Mouse (Mus musculus) heart, postnatal 0 days (tissue): Measurements from ENCODE around the gene Patz1.

ENCODE experiments used
- CTCF ChIP-seq: IDR thresholded peaks from 2 replicates; pipeline ENCODE4 v1.5.1; 2016; ENCODE audit warnings: antibody characterized with exemption, control low read depth, low read depth
- EP300 ChIP-seq: IDR thresholded peaks from 2 replicates; pipeline ENCODE4 v1.6.1; 2016; ENCODE audit warnings: antibody characterized with exemption, low read depth

GRCm38 (mm10) chr11:3333111-3333695, 44.5 kb downstream of the Patz1 start:
- TF ChIP-seq EP300: no peak
- TF ChIP-seq CTCF: no peak
